ENCODE assay signal across 13 mouse cellular contexts in genomic region chrX:137424259-137424658, GRCm38 (mm10).
DNase-seq lines count a peak whose midpoint lies in the region; ATAC-seq and TF ChIP-seq lines count a peak whose summit lies in the region.
"Had no signal": no experiment of that assay in that cellular context is flagged by ENCODE, and none has a peak within 500 bp of the region (broad histone marks: within the 10 kb centered on the region; RNA-seq: fewer than 3 reads in every experiment).

No protein-coding gene starts in this region.

- no peaks in the 10 kb centered on the region for H3K27me3 ChIP-seq in intestine, postnatal 0 days (replicated peaks; ENCODE audit: control insufficient read depth, insufficient read depth, low read length)
- H3K27me3 ChIP-seq in intestine, embryonic 16.5 days (replicated peaks; ENCODE audit: control insufficient read depth, insufficient read depth, low read length) = no peaks in the 10 kb centered on the region
- no peaks in the 10 kb centered on the region for H3K27me3 ChIP-seq in CH12.LX (replicated peaks)
- H3K27me3 ChIP-seq: forebrain, embryonic 13.5 days; limb, embryonic 13.5 days had no signal

- in situ Hi-C loops in CH12.LX (cut with MboI; ENCODE audit: low pct_ligation_motif_present, low pct_unique_long_range_greater_than_20kb, low sequenced_read_pairs) = no loop called here

- H3K4me2 ChIP-seq in intestine, postnatal 0 days (replicated peaks; ENCODE audit: low read depth) = no peak overlapping the region
- no peak overlapping the region for H3K4me2 ChIP-seq in intestine, embryonic 16.5 days (ENCODE audit: low read depth, low read length)
- H3K4me2 ChIP-seq in CH12.LX (ENCODE audit: insufficient read depth, low read depth, poor library complexity, severe bottlenecking) = no peak overlapping the region
- H3K4me2 ChIP-seq: forebrain, embryonic 13.5 days; heart, embryonic 11.5 days; limb, embryonic 13.5 days had no signal

- TF ChIP-seq RAD21 in CH12.LX (IDR thresholded peaks at IDR 0.05; ENCODE audit: low read depth, low read length) = peak; percentile 73

- H3K36me3 ChIP-seq in intestine, postnatal 0 days (ENCODE audit: control insufficient read depth, insufficient read depth) = no peaks in the 10 kb centered on the region
- H3K36me3 ChIP-seq in intestine, embryonic 16.5 days (ENCODE audit: control insufficient read depth, insufficient read depth, low read length) = no peaks in the 10 kb centered on the region
- no peaks in the 10 kb centered on the region for H3K36me3 ChIP-seq in CH12.LX (replicated peaks in 1 of 2; ENCODE audit: control insufficient read depth in 1 of 2, insufficient read depth in 1 of 2, low read length in 1 of 2)
- H3K36me3 ChIP-seq: limb, embryonic 13.5 days had no signal

- no peak overlapping the region for H3K9ac ChIP-seq in intestine, postnatal 0 days (ENCODE audit: low read depth, low read length)
- no peak overlapping the region for H3K9ac ChIP-seq in intestine, embryonic 16.5 days (ENCODE audit: low read depth, low read length)
- H3K9ac ChIP-seq in CH12.LX (ENCODE audit: insufficient read depth, low read depth) = no peak overlapping the region
- H3K9ac ChIP-seq: forebrain, embryonic 13.5 days; limb, embryonic 13.5 days had no signal

- TF ChIP-seq POLR2A in CH12.LX (IDR thresholded peaks at IDR 0.05; ENCODE audit: low read depth, low read length) = no peak

- H3K79me2 ChIP-seq in CH12.LX (replicated peaks; ENCODE audit: control insufficient read depth, extremely low read depth, insufficient read depth, poor library complexity, severe bottlenecking) = no peaks in the 10 kb centered on the region

- H3K4me3 ChIP-seq in intestine, postnatal 0 days (ENCODE audit: low read depth, low read length) = no peak overlapping the region
- H3K4me3 ChIP-seq in intestine, embryonic 16.5 days (ENCODE audit: low read length) = no peak overlapping the region
- H3K4me3 ChIP-seq in CH12.LX (replicated peaks in 1 of 3; ENCODE audit: low read depth in 2 of 3, low read length in 2 of 3, poor library complexity in 1 of 3) = no peak overlapping the region
- H3K4me3 ChIP-seq: forebrain, embryonic 13.5 days; limb, embryonic 13.5 days had no signal

- H3K4me1 ChIP-seq in intestine, postnatal 0 days (replicated peaks; ENCODE audit: control insufficient read depth, insufficient read depth, low read length) = no peaks in the 10 kb centered on the region
- no peaks in the 10 kb centered on the region for H3K4me1 ChIP-seq in intestine, embryonic 16.5 days (ENCODE audit: control insufficient read depth, insufficient read depth, low read length)
- H3K4me1 ChIP-seq in CH12.LX (ENCODE audit: control insufficient read depth in 1 of 2, insufficient read depth in 2 of 2) = no peaks in the 10 kb centered on the region
- H3K4me1 ChIP-seq: forebrain, embryonic 13.5 days; limb, embryonic 13.5 days had no signal

- dilution Hi-C loops in CH12.LX (cut with MboI; ENCODE audit: extremely low pct_ligation_motif_present, extremely low pct_unique_long_range_greater_than_20kb, low sequenced_read_pairs) = no loop called here

- TF ChIP-seq EP300 in CH12.LX (IDR thresholded peaks at IDR 0.05; ENCODE audit: low read length) = no peak

- DNase-seq in CH12.LX (ENCODE audit: extremely low read depth) (peak; percentile 49), NIH3T3 (ENCODE audit: low read depth) (peak; percentile 7)
- DNase-seq in induced T-regulatory cell, adult 2 months (ENCODE audit: low read depth) = peak; percentile 2
- DNase-seq in spleen, postnatal 10 days (ENCODE audit: low spot score in 2 of 2) = no peak
- DNase-seq in heart, adult 9 months (ENCODE audit: low spot score in 2 of 2) = no peak
- DNase-seq in gastrocnemius, postnatal 36 days = no peak
- DNase-seq: layer of hippocampus, adult 9-11 months; lung, postnatal 36 days had no signal

- intact Hi-C loops in gastrocnemius, postnatal 36 days (cut with DNase I) = no loop called here

- TF ChIP-seq CTCF in intestine, postnatal 0 days (IDR thresholded peaks at IDR 0.05; ENCODE audit: low read depth) = peak; percentile 44
- TF ChIP-seq CTCF in CH12.LX (conservative IDR thresholded peaks at IDR 0.05 in 1 of 2, IDR thresholded peaks at IDR 0.05 in 1 of 2; ENCODE audit: low read depth in 2 of 2, low read length in 2 of 2) = peak; percentile 49 to 97

- 53% methylated on average over 7 of the region's 7 CpGs for WGBS in intestine, postnatal 0 days
- 57% methylated on average over 7 of the region's 7 CpGs for WGBS in intestine, embryonic 16.5 days

- no peak for ATAC-seq in intestine, postnatal 0 days
- no peak for ATAC-seq in intestine, embryonic 16.5 days
- ATAC-seq: forebrain, embryonic 13.5 days had no signal

- no peak overlapping the region for H3K27ac ChIP-seq in intestine, postnatal 0 days (ENCODE audit: low read depth, low read length)
- no peak overlapping the region for H3K27ac ChIP-seq in intestine, embryonic 16.5 days (ENCODE audit: low read length)
- no peak overlapping the region for H3K27ac ChIP-seq in CH12.LX (ENCODE audit: insufficient read depth, low read depth)
- H3K27ac ChIP-seq: forebrain, embryonic 13.5 days; limb, embryonic 13.5 days had no signal

- no peaks in the 10 kb centered on the region for H3K9me3 ChIP-seq in intestine, postnatal 0 days (ENCODE audit: control insufficient read depth)
- H3K9me3 ChIP-seq in intestine, embryonic 16.5 days (ENCODE audit: control insufficient read depth, low read length) = no peaks in the 10 kb centered on the region
- no peaks in the 10 kb centered on the region for H3K9me3 ChIP-seq in CH12.LX (replicated peaks; ENCODE audit: low read length)
- H3K9me3 ChIP-seq: forebrain, embryonic 13.5 days; limb, embryonic 13.5 days had no signal

TF ChIP-seq in CH12.LX, 34 proteins besides CTCF, POLR2A, EP300 and RAD21:
- TF ChIP-seq MYC (IDR thresholded peaks at IDR 0.05; ENCODE audit: low read depth, low read length) = no peak
- peak; percentile 60 for TF ChIP-seq SMC3 (IDR thresholded peaks at IDR 0.05; ENCODE audit: low read depth, low read length)

Comparison
In these comparisons a context has a peak if more than half of its experiments do, and no peak if none do; other contexts are left out.
1. DNase-seq: peak in CH12.LX (single experiment), NIH3T3 (single experiment) and induced T-regulatory cell, adult 2 months (single experiment); none in spleen, postnatal 10 days (0 of 2), heart, adult 9 months (0 of 2) and gastrocnemius, postnatal 36 days (0 of 2).